Mouse (Mus musculus): ENCODE results near the gene Henmt1. TPM values are rescaled to one million over a fixed set of nuclear protein-coding genes. Genes with fewer than 3 reads are reported as not detected.

Gene Henmt1
- polyA plus RNA-seq, 1 experiment: 1.5 TPM

DNA sequence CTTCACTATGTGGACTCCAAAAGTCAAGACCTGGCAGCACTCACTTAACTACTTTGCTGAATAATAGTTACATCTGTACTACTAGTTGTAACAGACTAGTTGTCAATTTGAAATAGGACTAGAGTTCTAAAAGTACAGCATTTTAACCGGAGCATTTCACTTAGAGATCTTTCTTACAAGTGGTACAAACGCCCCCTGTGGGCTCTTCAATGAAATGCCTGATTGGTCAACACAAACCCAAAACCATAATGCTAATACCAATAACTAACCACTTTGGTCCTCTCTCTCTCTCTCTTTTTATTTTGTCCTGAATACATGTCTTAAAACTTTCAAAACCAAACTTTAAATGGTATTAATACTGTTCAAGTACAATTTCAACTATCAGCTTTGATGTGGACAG lies 37.6 kb upstream of the Henmt1 start:
- TF ChIP-seq POLR2A (IDR thresholded peaks at IDR 0.05; ENCODE audit: control insufficient read depth, extremely low read depth, insufficient read depth, low read length, poor library complexity) (no peak), CTCF (IDR thresholded peaks at IDR 0.05; ENCODE audit: borderline replicate concordance, control insufficient read depth, extremely low read depth, insufficient read depth, low read length, poor library complexity) (no peak)
- Histone ChIP-seq H3K27me3 (ENCODE audit: control insufficient read depth, insufficient read depth, low read length) (no peaks in the 10 kb centered on the region), H3K4me1 (replicated peaks; ENCODE audit: control insufficient read depth, insufficient read depth, low read length) (no peaks in the 10 kb centered on the region), H3K4me3 (ENCODE audit: control insufficient read depth, insufficient read depth, low read length) (no peak overlapping the region), H3K27ac (ENCODE audit: control insufficient read depth, insufficient read depth, low read length) (no peak overlapping the region), H3K36me3 (ENCODE audit: control insufficient read depth, insufficient read depth, low read length) (peaks cover 47% of the 10 kb centered on the region)
- no peak for DNase-seq
- 52% methylated on average over 2 of the region's 2 CpGs for WGBS

DNA sequence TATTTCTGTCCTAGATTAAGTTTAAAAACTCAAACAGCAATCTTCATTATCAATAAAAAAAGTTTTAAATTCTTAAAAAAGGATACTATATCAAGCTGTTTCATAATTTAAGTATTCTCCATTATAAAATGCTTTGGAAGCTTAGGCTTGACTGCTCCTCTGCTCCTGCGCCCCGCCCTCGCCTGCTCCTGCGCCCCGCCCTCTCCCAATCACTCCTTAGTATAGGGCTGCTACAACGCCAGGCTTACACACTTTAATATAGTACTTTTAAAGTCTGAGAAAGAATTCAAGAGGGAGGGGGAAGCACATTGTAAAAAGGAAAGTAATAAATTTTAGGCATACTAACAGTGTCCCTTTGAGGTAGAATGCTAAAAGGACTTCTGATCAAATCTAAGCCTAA lies 36.7 kb upstream of the Henmt1 start:
- TF ChIP-seq CTCF (IDR thresholded peaks at IDR 0.05; ENCODE audit: borderline replicate concordance, control insufficient read depth, extremely low read depth, insufficient read depth, low read length, poor library complexity) (no peak), POLR2A (IDR thresholded peaks at IDR 0.05; ENCODE audit: control insufficient read depth, extremely low read depth, insufficient read depth, low read length, poor library complexity) (no peak)
- no peaks in the 10 kb centered on the region for H3K27me3 ChIP-seq (ENCODE audit: control insufficient read depth, insufficient read depth, low read length)
- DNase-seq: no peak
- no peaks in the 10 kb centered on the region for H3K4me1 ChIP-seq (replicated peaks; ENCODE audit: control insufficient read depth, insufficient read depth, low read length)
- peaks cover 56% of the 10 kb centered on the region for H3K36me3 ChIP-seq (ENCODE audit: control insufficient read depth, insufficient read depth, low read length)
- no peak overlapping the region for H3K4me3 ChIP-seq (ENCODE audit: control insufficient read depth, insufficient read depth, low read length)
- no peak overlapping the region for H3K27ac ChIP-seq (ENCODE audit: control insufficient read depth, insufficient read depth, low read length)
- WGBS: 96% methylated on average over 6 of the region's 6 CpGs

DNA sequence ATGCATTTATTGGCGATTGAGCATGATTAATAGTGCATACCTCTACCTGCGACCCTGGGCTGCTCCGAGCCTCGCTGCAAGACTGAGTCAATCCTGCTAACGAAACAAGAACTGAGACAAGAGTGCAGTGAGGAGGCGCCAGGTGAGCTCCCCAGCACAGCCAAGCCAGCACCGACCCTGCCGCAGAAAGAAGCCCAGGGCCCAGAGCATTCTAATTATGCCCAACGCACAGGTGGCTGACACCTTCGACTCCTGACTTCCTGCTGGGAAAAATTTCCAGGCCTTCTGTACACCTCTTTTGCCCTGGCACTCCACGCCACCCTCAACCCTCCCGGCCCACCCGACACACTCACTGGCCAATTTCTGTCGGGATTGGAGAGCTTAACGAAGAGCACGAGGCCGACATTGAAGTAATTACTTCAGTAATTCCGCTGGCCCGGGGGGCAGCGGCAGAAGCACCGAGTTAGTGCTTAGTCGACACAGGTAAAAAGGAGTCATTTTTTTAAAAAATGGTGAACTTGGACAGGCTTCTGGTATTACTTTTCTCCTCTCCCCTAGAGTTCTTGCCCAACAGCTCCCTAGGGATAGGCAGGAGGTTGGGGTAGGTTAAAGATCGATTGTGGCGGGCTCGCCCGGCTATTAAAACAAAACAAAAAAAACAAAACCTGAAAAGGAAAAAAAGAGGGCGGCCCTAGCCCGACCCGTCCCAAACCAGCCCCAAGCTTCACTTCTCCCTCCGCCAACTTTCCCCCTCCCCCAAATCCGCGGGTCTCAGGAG lies 29.2 kb upstream of the Henmt1 start:
- Histone ChIP-seq H3K27ac (ENCODE audit: control insufficient read depth, insufficient read depth, low read length) (peak overlapping the region; percentile 31; the same call in 1 of the 2 replicates), H3K4me3 (ENCODE audit: control insufficient read depth, insufficient read depth, low read length) (peak overlapping the region; percentile 76), H3K36me3 (ENCODE audit: control insufficient read depth, insufficient read depth, low read length) (peaks cover 31% of the 10 kb centered on the region), H3K4me1 (replicated peaks; ENCODE audit: control insufficient read depth, insufficient read depth, low read length) (peaks cover 2% of the 10 kb centered on the region; the same call in 1 of the 2 replicates), H3K27me3 (ENCODE audit: control insufficient read depth, insufficient read depth, low read length) (no peaks in the 10 kb centered on the region)
- TF ChIP-seq POLR2A (IDR thresholded peaks at IDR 0.05; ENCODE audit: control insufficient read depth, extremely low read depth, insufficient read depth, low read length, poor library complexity) (no peak), CTCF (IDR thresholded peaks at IDR 0.05; ENCODE audit: borderline replicate concordance, control insufficient read depth, extremely low read depth, insufficient read depth, low read length, poor library complexity) (no peak)
- under 1% methylated on average over 32 of the region's 32 CpGs for WGBS
- DNase-seq: peak; percentile 38

DNA sequence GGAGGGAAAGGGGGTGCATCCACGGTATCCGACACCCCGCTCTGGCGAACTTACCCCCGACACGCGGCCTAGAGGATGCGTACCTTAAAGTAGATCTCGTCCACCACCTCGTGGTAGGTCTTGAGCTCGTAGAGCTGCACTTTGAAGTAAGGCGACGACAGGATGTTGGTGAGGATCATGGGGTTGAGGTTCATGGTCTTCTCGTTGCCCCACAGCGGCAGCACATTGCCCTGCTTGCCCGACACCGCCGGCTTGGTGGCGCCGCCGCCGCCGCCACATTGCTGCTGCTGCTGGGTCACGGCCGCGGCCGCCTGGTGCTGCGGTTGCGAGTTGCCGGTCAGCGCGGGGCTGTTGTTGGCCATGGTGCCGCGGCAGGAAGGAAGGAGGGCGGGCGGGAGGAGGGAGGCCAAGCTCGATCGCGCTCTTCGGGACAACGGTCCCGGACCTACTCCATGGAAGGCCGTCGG lies 28.6 kb upstream of the Henmt1 start:
- under 1% methylated on average over 44 of the region's 44 CpGs for WGBS
- Histone ChIP-seq H3K4me3 (ENCODE audit: control insufficient read depth, insufficient read depth, low read length) (peak overlapping the region; percentile 76), H3K4me1 (replicated peaks; ENCODE audit: control insufficient read depth, insufficient read depth, low read length) (peaks cover 2% of the 10 kb centered on the region; the same call in 1 of the 2 replicates), H3K27me3 (ENCODE audit: control insufficient read depth, insufficient read depth, low read length) (no peaks in the 10 kb centered on the region), H3K36me3 (ENCODE audit: control insufficient read depth, insufficient read depth, low read length) (peaks cover 25% of the 10 kb centered on the region), H3K27ac (ENCODE audit: control insufficient read depth, insufficient read depth, low read length) (peak overlapping the region; percentile 86)
- peak; percentile 88 for DNase-seq
- TF ChIP-seq CTCF (IDR thresholded peaks at IDR 0.05; ENCODE audit: borderline replicate concordance, control insufficient read depth, extremely low read depth, insufficient read depth, low read length, poor library complexity) (peak; percentile 70; the same call in 1 of the 2 replicates), POLR2A (IDR thresholded peaks at IDR 0.05; ENCODE audit: control insufficient read depth, extremely low read depth, insufficient read depth, low read length, poor library complexity) (no peak)

DNA sequence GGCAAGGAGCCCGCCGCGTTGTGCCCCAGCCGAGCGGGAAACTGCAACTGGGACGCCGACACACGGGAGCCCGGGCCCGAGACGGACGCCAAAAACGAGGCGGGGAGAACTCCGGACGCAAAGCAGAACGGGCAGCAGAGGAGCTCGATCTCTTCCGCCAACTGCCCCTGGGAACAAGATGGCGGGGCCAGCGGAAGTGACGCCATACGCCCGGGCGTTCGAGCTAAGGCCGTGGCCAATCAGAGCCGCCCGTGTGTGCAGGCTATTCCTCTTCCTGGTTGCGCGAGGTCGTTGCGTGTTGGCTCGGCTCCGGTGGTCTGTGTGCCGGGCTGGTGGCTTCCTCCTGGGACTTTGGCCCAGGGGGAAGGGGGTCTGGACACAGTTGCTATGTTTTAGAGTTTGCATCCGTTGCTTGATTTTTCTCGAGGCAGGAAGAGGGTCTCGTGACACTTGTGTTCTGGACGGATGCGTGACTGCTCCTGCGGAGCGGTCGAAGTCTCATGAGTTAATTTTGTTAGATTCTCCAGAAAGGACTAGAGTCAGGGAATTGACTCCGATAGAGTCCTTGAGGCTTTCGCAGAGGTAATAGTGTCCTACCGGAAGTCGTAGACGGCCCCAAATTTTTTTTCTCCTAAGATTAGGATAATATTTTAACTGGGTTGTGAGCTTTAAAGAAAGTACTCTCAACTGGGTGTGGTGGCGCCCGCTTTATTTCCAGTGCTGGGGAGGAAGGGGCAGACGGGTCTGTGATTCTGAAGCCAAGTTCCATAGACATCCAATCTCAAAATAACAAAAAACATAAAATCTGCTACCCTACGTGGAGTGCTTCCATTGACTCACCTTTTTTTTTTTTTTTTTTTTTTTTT lies 27.9 kb upstream of the Henmt1 start, which contains the start of gene Prpf38b:
TSS of gene Prpf38b (minus strand) at position 180 of the 866 bp plus-strand sequence.
- H3K4me3 ChIP-seq (ENCODE audit: control insufficient read depth, insufficient read depth, low read length): peak within 1 kb of the TSS; percentile 76
- no peaks in the 10 kb centered on the region for H3K27me3 ChIP-seq (ENCODE audit: control insufficient read depth, insufficient read depth, low read length)
- H3K36me3 ChIP-seq (ENCODE audit: control insufficient read depth, insufficient read depth, low read length): peaks cover 18% of the 10 kb centered on the region
- H3K27ac ChIP-seq (ENCODE audit: control insufficient read depth, insufficient read depth, low read length): peak within 1 kb of the TSS; percentile 86
- TF ChIP-seq CTCF (IDR thresholded peaks at IDR 0.05; ENCODE audit: borderline replicate concordance, control insufficient read depth, extremely low read depth, insufficient read depth, low read length, poor library complexity): no peak
- peak; percentile 95 for TF ChIP-seq POLR2A (IDR thresholded peaks at IDR 0.05; ENCODE audit: control insufficient read depth, extremely low read depth, insufficient read depth, low read length, poor library complexity)
- WGBS: under 1% methylated on average over 53 of the region's 53 CpGs
- DNase-seq: peak; percentile 93
- H3K4me1 ChIP-seq (replicated peaks; ENCODE audit: control insufficient read depth, insufficient read depth, low read length): peaks cover 2% of the 10 kb centered on the region; the same call in 1 of the 2 replicates

DNA sequence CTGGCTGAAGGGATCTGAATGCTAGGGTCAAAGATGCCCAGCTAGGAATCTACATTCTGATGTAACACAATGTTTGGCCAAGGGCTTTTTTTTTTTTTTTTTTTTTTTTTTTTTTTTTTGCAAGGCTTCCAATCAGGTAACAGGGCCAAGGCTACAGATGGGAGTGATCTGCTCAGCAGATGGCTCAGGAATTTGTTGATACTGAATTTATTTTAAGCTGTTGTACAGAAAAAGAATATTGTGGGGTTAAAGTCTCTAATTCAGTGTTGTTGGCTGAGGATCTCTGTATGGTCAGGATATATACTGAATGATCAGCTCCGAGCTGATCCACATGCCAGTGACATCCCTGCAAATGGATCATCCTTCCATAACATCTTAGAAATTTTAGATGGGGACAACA lies 23.7 kb upstream of the Henmt1 start:
- no peak for DNase-seq

More for the DNA sequence above, 23.7 kb upstream of the Henmt1 start:
- WGBS: 89% methylated on average over 1 of the region's 1 CpGs
- Histone ChIP-seq H3K4me3 (ENCODE audit: control insufficient read depth, insufficient read depth, low read length) (no peak overlapping the region), H3K4me1 (replicated peaks; ENCODE audit: control insufficient read depth, insufficient read depth, low read length) (no peaks in the 10 kb centered on the region), H3K27ac (ENCODE audit: control insufficient read depth, insufficient read depth, low read length) (no peak overlapping the region), H3K27me3 (ENCODE audit: control insufficient read depth, insufficient read depth, low read length) (no peaks in the 10 kb centered on the region), H3K36me3 (ENCODE audit: control insufficient read depth, insufficient read depth, low read length) (no peaks in the 10 kb centered on the region)
- TF ChIP-seq POLR2A (IDR thresholded peaks at IDR 0.05; ENCODE audit: control insufficient read depth, extremely low read depth, insufficient read depth, low read length, poor library complexity): no peak
- TF ChIP-seq CTCF (IDR thresholded peaks at IDR 0.05; ENCODE audit: borderline replicate concordance, control insufficient read depth, extremely low read depth, insufficient read depth, low read length, poor library complexity): no peak
